Mouse (Mus musculus): ENCODE results near the gene Mettl23.
A peak's percentile ranks its signal among the peaks of the same experiment; 100 is the strongest.

Gene Mettl23

GRCm38 (mm10) chr11:116843261-116844233 is at the start of gene Mettl23, which contains the start of gene Jmjd6:
TSS of gene Mettl23 (plus strand) at chr11:116843278.
TSS of gene Jmjd6 (minus strand) at chr11:116843449.
- DNase-seq (ENCODE audit: low spot score in 2 of 2): peak; percentile 89 to 95

- DNase-seq (ENCODE audit: low spot score in 2 of 2): no peak
These were observed 43.7 kb upstream of the Mettl23 start for GRCm38 (mm10) chr11:116799364-116799763.

GRCm38 (mm10) chr11:116801106-116801505 is 42.0 kb upstream of the Mettl23 start:
- DNase-seq (ENCODE audit: low spot score in 2 of 2): no peak

GRCm38 (mm10) chr11:116802709-116803108 is 40.4 kb upstream of the Mettl23 start:
- DNase-seq (ENCODE audit: low spot score in 2 of 2): no peak

- DNase-seq (ENCODE audit: low spot score in 2 of 2): no peak
These were observed 36.7 kb upstream of the Mettl23 start for GRCm38 (mm10) chr11:116806136-116807071.

DNA sequence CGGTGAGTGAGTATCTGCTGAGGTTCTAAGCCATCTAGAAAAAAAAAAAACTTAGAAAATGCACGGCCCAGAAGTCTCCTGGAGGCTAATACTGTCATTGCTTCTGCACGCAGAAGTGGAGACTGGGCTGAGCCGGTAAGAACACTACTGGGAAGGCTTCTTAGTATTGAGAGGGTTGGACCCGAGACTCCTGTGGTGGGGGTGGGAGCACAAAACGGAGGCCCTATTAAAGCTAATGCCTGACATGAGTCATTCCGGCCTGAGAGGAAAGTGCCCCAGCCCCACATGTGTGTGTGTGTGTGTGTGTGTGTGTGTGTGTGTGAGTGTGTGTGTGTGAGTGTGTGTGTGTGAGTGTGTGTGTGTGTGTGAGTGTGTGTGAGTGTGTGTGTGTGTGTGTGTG is 36.0 kb upstream of the Mettl23 start:
- no peak for DNase-seq (ENCODE audit: low spot score in 2 of 2)

DNA sequence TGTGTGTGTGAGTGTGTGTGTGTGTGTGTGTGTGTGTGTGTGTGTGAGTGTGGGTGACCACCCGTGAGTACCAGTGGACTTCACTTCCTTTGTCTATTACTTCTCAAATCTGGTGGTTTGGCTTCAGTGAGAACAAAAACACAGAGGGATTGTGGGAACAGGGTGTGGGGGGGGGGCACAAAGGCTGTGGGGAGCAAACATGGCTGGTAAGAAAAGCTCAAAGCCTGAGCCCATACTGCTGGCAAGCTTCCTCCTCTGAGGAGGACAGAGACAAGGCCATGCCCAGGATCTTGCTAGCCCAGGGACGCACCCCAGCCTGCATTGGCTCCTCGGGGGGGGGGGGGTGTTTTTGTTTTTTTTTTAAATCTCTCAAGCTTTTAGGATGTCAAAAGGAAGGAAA is 35.6 kb upstream of the Mettl23 start:
- DNase-seq (ENCODE audit: low spot score in 2 of 2): no peak

DNA sequence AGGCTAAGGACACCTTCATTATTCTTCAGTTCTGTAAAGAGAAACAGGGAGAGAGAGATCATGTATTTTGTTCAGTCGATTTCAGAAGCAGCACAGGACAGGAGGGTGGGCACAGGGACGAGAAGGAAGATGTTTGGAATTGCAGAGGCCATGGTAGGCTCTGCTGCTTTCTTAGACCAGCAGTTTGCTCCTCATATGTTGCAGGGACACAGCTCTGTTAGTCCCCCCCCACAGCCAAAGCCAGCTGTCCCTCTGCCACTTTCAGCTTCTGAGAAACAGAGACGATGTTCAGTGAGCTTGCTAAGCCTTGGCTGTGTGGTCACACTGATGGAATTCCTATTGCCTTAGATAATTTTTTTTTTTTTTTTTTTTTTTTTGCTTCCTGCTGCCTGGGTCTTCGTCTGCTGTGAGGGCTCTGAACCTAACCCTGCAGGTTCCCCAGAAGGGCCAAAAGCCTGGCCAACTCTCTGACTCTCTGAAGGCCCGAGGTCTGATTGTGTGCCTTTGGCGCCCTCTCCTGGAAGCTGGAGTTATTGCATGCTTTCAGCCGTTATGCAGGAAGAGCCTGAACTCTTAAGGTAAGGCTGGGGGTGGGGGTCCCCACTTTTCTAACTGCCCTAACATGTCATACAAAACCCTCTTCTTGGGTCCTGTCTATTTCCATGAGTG is 35.0 kb upstream of the Mettl23 start:
- peak; percentile 87 for DNase-seq (ENCODE audit: low spot score in 2 of 2)

- DNase-seq (ENCODE audit: low spot score in 2 of 2): no peak
These were observed 34.2 kb upstream of the Mettl23 start for GRCm38 (mm10) chr11:116808811-116809395.

DNA sequence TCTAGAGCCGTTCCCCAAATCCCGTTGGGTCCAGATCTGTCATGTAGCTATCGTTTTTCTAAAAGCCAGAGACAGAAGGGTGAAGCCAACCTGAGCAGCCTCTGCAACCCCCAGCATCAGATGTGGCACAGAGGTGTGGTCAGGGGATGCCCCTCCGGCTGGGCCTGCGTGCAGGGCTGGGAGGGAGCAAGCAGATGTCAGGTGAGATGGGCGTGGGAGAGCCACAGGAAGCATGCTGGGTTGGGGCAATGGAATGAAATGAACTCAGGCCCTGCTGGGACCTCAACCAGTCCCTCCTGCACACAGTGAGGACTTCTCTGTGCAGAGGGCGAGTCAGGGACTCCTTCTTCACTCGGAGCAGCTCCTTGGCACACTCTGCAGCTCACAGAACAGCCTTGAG is 33.6 kb upstream of the Mettl23 start:
- no peak for DNase-seq (ENCODE audit: low spot score in 2 of 2)

DNA sequence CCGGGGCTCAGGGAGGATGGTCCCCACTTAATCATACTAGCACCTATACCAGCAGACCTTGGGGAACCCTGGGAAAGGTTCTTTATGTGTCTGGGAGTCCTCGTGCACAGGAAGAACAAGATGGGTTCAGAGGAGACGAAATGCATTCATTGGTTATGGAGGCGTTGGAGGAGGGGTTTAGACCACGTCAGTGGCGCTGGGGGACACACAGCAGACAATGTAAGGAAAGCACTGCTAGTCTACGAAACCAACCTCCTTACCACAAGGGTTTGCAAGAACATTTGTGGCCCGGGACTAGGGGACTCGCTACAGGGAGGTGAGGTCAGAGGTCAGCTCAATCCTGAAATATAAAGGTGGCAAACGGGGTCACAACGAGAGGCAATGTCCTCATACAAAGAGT is 32.5 kb upstream of the Mettl23 start:
- DNase-seq (ENCODE audit: low spot score in 2 of 2): no peak

GRCm38 (mm10) chr11:116810983-116811901 is 31.8 kb upstream of the Mettl23 start:
- DNase-seq (ENCODE audit: low spot score in 2 of 2): peak; percentile 37 to 58

- no peak for DNase-seq (ENCODE audit: low spot score in 2 of 2)
These were observed 30.1 kb upstream of the Mettl23 start for GRCm38 (mm10) chr11:116812793-116813529.

DNA sequence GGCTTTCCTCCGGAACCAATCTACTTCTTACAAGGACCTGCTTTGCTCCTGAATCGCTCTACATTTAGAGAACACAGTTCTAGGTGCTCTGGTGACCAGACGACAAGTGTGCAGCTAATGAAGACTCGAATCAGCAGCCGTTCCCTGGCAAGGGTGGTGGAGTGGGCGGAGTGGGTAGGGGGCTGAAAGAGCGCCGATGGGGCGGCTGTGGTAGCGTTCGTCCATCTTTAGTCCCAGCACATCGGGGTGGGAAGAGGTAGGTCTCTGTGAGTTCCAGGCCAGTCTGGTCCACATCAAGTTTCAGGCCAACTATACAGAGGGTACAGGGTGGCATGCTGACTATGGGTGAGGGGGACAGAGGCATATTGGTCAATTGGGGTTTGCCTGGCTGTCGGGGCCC is 29.5 kb upstream of the Mettl23 start:
- DNase-seq (ENCODE audit: low spot score in 2 of 2): no peak

GRCm38 (mm10) chr11:116814076-116814883 is 28.8 kb upstream of the Mettl23 start:
- no peak for DNase-seq (ENCODE audit: low spot score in 2 of 2)

- DNase-seq (ENCODE audit: low spot score in 2 of 2): no peak
These were observed 28.1 kb upstream of the Mettl23 start for GRCm38 (mm10) chr11:116814884-116815415.

- no peak for DNase-seq (ENCODE audit: low spot score in 2 of 2)
These were observed 26.3 kb upstream of the Mettl23 start for GRCm38 (mm10) chr11:116816769-116817168.

DNA sequence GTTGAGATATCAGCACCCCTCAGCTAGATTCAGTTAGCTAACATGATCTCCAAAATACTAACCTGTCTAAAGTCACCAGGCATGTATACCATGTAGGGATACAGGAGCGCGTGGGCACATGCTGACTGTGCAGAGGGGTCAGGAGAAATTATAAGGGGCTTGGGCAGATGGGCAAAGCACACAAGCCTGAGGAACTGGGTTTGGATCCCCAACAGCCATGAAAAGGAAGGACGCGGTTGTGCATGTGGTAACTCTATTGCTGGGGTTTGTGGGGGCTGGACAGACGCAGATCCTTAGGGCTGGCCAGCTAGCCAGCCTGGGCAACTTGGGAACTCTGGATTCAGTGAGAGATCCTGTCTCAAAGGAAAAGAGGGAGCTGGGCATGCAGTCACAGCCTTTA is 25.5 kb upstream of the Mettl23 start:
- no peak for DNase-seq (ENCODE audit: low spot score in 2 of 2)
